Mouse (Mus musculus): ENCODE measurements at regions not wholly inside any gene's neighbourhood (a gene's known extent, or its start where the extent isn't known, plus 50 kb on each side); places are given as distances from the start of the nearest gene placed in this dataset.

DNA sequence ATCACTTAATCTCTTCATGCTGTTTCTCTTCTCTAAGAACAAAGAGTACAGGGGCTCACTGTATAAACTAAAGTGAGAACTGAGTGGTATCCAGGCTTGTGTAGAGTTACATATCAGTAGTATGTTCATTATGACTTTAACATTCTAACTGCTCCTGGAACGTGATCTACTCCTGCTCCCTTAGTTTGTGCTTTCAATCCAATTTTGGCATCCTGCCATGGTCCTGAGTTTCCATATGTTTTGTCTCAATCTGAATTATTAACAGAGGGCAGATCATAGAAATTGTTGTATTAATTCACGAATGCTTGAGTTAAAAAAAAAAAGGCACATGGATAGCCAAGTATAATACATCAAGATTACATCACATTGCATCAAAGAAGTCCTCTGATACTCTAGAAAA lies 441.6 kb downstream of the Rab28 start:
- TF ChIP-seq CTCF (IDR thresholded peaks at IDR 0.05; ENCODE audit: borderline replicate concordance, insufficient read depth, low read depth, low read length) (no peak), POLR2A (IDR thresholded peaks at IDR 0.05; ENCODE audit: borderline replicate concordance, insufficient read depth, low read length) (no peak)

Data from cerebellum, adult 2 months (tissue).